Mouse (Mus musculus) kidney, embryonic 15.5 days (tissue): ENCODE results near the gene Rsph10b. TPM values are rescaled to one million over a fixed set of nuclear protein-coding genes. Genes with fewer than 3 reads are reported as not detected.

ENCODE experiments used
- ATAC-seq: fragments of 200-750 bp; cut with Nextera tagmentation; replicated peaks from 2 replicates; pipeline ENCODE4 v1.8.0; 2017; ENCODE audit warnings: moderate TSS enrichment; ENCODE audit not compliant: low FRiP score
- H3K27ac ChIP-seq: fragments of 300-500 bp; sonication (generic); 2 replicates; pipeline ENCODE4 v1.5.1; 2015; ENCODE audit warnings: mild to moderate bottlenecking, inconsistent platforms
- H3K27me3 ChIP-seq: fragments of 300-500 bp; sonication (generic); 2 replicates; pipeline ENCODE4 v1.6.1; 2015; ENCODE audit warnings: inconsistent platforms
- H3K36me3 ChIP-seq: fragments of 300-500 bp; sonication (generic); 2 replicates; pipeline ENCODE4 v1.6.1; 2015; ENCODE audit warnings: inconsistent platforms
- H3K4me1 ChIP-seq: fragments of 300-500 bp; sonication (generic); 2 replicates; pipeline ENCODE4 v1.6.1; 2015; ENCODE audit warnings: inconsistent platforms
- H3K4me2 ChIP-seq: fragments of 300-500 bp; sonication (generic); 2 replicates; pipeline ENCODE4 v1.6.1; 2015; ENCODE audit warnings: moderate library complexity, mild to moderate bottlenecking, inconsistent platforms
- H3K4me3 ChIP-seq: fragments of 300-500 bp; sonication (generic); replicated peaks from 2 replicates; pipeline ENCODE4 v1.5.1; 2015; ENCODE audit warnings: mild to moderate bottlenecking, inconsistent platforms
- H3K9ac ChIP-seq: fragments of 300-500 bp; sonication (generic); 2 replicates; pipeline ENCODE4 v1.6.1; 2015; ENCODE audit warnings: mild to moderate bottlenecking, inconsistent platforms
- H3K9me3 ChIP-seq: fragments of 300-500 bp; sonication (generic); replicated peaks from 2 replicates; pipeline ENCODE4 v1.6.1; 2016; ENCODE audit warnings: inconsistent platforms
- whole genome bisulfite sequencing: fragments of 180-500 bp; shearing (Covaris S2); methylation state at CpG from one replicate; pipeline ENCODE4 v1.1.7; 2015; ENCODE audit warnings: mixed read lengths; 5-methylcytosine and 5-hydroxymethylcytosine counted together
- polyA plus RNA-seq: library from polyadenylated mRNA; unstranded; fragments of >200 nt; fragmentation: Nextera tagmentation; extraction: Ambion mirVana; gene quantifications from 2 replicates; pipeline ENCODE4 v1.2.1, GENCODE M21; 2015

Rsph10b gene
- polyA plus RNA-seq, 1 experiment from 2014 or later, result 0.81 TPM

DNA sequence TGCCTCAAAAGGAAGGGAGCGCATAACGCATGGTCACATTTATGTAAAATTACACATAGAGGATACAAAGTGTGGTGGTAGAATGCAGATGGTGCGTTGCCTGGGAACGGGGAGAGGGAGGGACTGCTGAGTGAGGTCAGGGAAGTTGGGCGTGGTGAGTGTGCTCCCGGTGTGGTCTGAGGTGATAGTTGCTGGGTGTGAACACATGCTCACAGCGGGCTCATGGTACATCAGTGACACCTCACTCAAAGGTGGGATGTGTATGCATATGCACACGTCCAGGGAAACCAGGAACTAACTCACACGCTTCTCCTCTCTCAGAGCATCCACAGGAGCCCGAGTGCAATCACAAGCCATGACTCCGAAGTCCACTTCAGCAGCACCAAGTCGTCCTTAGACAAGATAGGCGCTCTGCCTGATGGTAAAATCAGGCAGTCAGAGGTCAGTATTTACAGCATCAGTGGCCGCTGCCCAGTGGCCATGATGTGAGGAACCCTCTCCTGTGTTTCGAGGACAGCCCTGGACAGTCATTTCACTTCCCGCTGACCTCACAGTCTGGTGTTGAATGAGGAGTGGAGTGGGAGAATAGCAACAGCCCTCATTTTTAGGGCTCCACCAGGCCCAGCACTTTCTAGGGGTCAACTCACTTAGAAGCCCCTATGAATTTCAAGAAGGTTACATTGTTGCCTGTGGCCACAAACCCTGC is 44.0 kb downstream of the Rsph10b start:
- H3K36me3 ChIP-seq, result no peaks in the 10 kb centered on the region
- no peak overlapping the region for H3K4me2 ChIP-seq
- no peak; the same call in 1 of the 2 replicates for ATAC-seq
- no peaks in the 10 kb centered on the region for H3K27me3 ChIP-seq
- H3K9me3 ChIP-seq, result no peaks in the 10 kb centered on the region
- 73% methylated on average over 16 of the region's 16 CpGs for WGBS
- H3K27ac ChIP-seq, result no peak overlapping the region
- no peak overlapping the region for H3K4me3 ChIP-seq
- no peaks in the 10 kb centered on the region for H3K4me1 ChIP-seq
- no peak overlapping the region for H3K9ac ChIP-seq

DNA sequence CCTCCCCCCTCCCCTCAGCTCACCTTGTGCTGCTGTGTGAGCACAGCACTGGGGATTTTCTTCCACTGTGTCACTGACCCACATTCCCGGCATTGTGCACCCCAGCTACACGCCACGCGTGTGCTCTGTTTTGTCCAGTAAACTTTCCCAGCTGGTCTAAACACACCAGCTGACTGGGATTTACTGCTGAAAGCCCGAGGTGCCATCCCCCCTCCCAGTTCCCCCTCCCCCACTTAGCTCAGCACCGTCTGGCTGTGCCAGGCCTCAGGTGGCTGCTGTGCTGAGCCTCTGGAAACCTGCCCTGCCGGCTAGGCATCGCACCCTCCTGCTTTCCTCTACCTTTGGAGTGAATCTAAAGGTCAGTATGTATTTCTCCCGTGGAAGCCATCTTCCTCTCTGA is 48.0 kb downstream of the Rsph10b start:
- H3K27ac ChIP-seq, result no peak overlapping the region
- no peak overlapping the region for H3K4me2 ChIP-seq
- peak; percentile 36; the same call in 1 of the 2 replicates for ATAC-seq
- WGBS, result 25% methylated on average over 9 of the region's 9 CpGs
- no peaks in the 10 kb centered on the region for H3K4me1 ChIP-seq
- no peak overlapping the region for H3K4me3 ChIP-seq
- no peaks in the 10 kb centered on the region for H3K27me3 ChIP-seq
- H3K9ac ChIP-seq, result no peak overlapping the region
- H3K36me3 ChIP-seq, result peaks cover 19% of the 10 kb centered on the region
- H3K9me3 ChIP-seq, result no peaks in the 10 kb centered on the region

DNA sequence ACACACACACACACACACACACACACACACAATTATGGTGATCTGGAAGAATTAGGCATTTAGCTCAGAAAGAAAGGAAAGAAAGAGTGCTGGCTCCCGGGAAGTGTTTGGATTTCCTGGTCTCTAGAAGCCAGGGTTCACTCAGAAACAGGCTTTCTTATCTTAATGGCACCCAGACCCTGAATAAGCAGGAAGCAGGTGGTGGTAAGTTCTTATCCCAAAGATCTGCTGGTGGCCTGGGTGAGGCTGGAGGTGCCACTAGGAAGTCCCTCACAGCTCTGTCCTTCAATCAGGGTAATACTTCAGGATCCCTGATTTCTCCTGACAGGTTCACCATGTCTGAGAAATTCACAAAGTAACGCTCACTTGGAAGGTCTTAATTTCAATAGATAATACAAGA is 49.5 kb downstream of the Rsph10b start:
- H3K36me3 ChIP-seq, result peaks cover 33% of the 10 kb centered on the region
- no peaks in the 10 kb centered on the region for H3K4me1 ChIP-seq
- H3K4me2 ChIP-seq, result no peak overlapping the region
- H3K9ac ChIP-seq, result no peak overlapping the region
- ATAC-seq, result no peak
- 88% methylated on average over 2 of the region's 2 CpGs for WGBS
- H3K27ac ChIP-seq, result no peak overlapping the region
- no peaks in the 10 kb centered on the region for H3K9me3 ChIP-seq
- no peaks in the 10 kb centered on the region for H3K27me3 ChIP-seq
- no peak overlapping the region for H3K4me3 ChIP-seq

DNA sequence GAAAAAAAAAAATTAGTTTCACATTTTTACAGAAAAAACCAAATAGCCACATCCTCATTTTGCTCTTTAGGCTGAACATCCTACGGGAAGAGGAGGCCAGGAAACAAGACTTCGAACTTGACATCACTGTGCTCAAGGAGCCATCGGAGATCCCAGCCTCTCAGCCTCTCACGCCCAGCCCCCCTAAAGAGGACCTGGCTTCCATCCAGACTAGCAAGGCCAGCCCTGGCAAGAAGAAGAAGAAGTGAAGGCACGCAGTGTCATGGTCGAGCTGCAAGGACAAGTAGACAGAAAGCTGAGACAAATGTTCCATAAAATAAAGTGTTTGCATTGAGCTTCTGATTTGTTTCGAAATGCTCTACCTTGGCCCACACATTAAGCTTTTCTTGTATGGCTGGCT is 52.5 kb downstream of the Rsph10b start:
- no peak for ATAC-seq
- Histone ChIP-seq H3K4me1 (no peaks in the 10 kb centered on the region), H3K9ac (no peak overlapping the region), H3K27me3 (no peaks in the 10 kb centered on the region), H3K27ac (no peak overlapping the region), H3K9me3 (no peaks in the 10 kb centered on the region), H3K4me2 (no peak overlapping the region), H3K36me3 (peaks cover 63% of the 10 kb centered on the region), H3K4me3 (no peak overlapping the region)
- 91% methylated on average over 7 of the region's 7 CpGs for WGBS

DNA sequence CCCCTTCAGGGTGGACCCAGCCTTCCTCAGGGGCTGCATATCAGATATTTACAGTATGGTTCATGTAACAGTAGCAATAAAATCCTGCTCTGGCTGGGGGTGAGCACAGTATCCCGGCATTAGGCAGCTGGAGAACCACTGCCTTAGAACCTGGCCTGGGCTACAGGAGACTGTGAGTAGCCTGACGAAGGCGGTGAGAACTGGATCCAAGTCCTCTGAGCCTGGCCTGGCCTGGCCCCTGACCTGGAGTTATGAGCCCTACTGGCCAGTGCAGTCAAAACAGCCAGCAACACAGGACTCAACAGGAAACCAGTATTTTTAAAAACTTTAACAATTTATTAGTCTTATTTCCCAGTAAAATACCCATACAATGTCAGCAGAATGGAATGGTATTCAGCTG is 54.8 kb downstream of the Rsph10b start:
- ATAC-seq, result no peak
- Histone ChIP-seq H3K4me2 (no peak overlapping the region), H3K27me3 (no peaks in the 10 kb centered on the region), H3K4me3 (no peak overlapping the region), H3K27ac (no peak overlapping the region), H3K9me3 (no peaks in the 10 kb centered on the region), H3K9ac (no peak overlapping the region), H3K4me1 (no peaks in the 10 kb centered on the region), H3K36me3 (peaks cover 85% of the 10 kb centered on the region)
- 87% methylated on average over 3 of the region's 3 CpGs for WGBS

DNA sequence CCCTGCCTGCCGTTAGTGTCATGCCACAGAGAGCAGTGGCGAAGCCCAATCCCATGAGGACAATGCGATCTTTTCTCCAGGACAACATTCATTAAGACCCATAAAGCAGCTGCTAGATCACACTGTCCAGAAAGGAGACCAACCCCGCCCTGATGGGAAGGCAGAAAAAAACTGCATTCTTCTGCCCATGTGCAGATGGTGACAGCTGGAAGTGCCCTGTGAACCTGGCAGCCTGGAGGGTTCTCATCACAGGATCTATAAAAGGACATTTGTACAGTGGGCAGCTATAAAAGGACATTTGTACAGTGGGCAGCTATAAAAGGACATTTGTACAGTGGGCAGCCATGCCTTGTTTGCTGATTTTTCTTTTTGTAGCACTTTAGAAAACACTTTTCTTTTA is 56.2 kb downstream of the Rsph10b start:
- no peak overlapping the region for H3K9ac ChIP-seq
- no peak overlapping the region for H3K4me3 ChIP-seq
- H3K9me3 ChIP-seq, result no peaks in the 10 kb centered on the region
- no peaks in the 10 kb centered on the region for H3K4me1 ChIP-seq
- WGBS, result 91% methylated on average over 4 of the region's 4 CpGs
- H3K27ac ChIP-seq, result no peak overlapping the region
- no peaks in the 10 kb centered on the region for H3K27me3 ChIP-seq
- H3K36me3 ChIP-seq, result peaks cover 96% of the 10 kb centered on the region
- ATAC-seq, result no peak
- no peak overlapping the region for H3K4me2 ChIP-seq

DNA sequence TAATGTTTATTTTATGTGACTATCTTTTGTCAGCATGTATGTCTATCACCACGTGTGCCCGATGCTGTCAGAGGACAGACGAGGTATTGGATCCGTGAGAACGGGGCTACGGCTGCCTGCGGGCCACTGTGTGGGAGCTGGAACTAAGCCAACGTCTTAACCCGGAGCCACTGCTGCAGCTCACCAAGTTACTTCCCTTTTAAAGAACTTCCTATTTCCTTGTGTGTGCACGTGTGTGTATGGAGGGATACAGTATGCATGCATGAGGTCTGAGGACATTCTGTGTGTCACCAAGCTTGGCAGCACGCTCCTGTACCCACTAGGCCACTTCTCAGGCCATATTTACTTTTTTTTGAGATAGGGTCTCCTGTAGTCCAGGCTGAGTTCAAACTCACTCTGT is 57.3 kb downstream of the Rsph10b start:
- no peak overlapping the region for H3K9ac ChIP-seq
- no peak overlapping the region for H3K4me3 ChIP-seq
- no peaks in the 10 kb centered on the region for H3K27me3 ChIP-seq
- no peaks in the 10 kb centered on the region for H3K4me1 ChIP-seq
- H3K4me2 ChIP-seq, result no peak overlapping the region
- no peak overlapping the region for H3K27ac ChIP-seq
- 85% methylated on average over 11 of the region's 11 CpGs for WGBS
- H3K9me3 ChIP-seq, result no peaks in the 10 kb centered on the region
- peaks cover 98% of the 10 kb centered on the region for H3K36me3 ChIP-seq
- ATAC-seq, result no peak

DNA sequence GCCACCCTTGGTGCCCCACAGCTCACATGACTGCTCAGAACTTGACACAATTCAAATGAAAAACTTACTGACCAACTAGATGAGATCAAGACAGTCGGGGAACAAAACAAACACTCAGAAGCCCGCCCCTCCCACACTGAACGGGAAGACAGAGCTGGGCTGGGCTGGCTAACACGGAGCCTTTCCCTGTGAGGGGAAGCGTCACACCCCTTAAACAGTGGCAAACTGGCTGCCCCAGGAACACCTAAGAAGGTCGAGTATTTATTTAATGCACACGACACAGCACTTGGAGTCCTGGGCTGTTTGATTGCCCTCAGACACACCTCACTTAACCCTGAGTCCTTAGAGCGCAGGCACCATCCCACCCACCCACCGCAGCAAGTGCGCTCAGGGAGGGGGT is 59.8 kb downstream of the Rsph10b start:
- ATAC-seq, result no peak
- Histone ChIP-seq H3K4me3 (no peak overlapping the region), H3K9ac (no peak overlapping the region), H3K27me3 (no peaks in the 10 kb centered on the region), H3K4me1 (no peaks in the 10 kb centered on the region), H3K36me3 (peaks cover 99% of the 10 kb centered on the region), H3K27ac (no peak overlapping the region), H3K4me2 (no peak overlapping the region), H3K9me3 (no peaks in the 10 kb centered on the region)
- WGBS, result 75% methylated on average over 10 of the region's 10 CpGs

DNA sequence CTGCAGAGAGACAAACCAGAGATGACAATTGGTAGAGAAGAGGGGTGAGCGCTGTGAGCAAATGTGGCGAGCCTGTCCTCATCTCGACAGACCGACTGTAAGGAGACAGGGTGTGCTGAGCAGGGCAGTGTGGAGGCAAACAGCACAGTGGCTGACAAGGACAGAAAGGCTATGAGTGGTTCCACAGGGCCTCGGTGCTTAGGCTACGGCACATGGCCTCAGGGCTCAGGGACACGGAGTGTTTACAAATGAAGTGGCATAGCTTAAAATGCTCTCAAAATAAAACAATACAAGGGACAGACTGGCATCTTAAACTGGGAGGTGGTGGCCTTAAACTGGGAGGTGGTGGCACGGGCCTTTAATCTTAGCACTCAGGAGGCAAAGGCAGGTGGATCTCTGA is 60.4 kb downstream of the Rsph10b start:
- 89% methylated on average over 8 of the region's 8 CpGs for WGBS
- H3K9me3 ChIP-seq, result no peaks in the 10 kb centered on the region
- peaks cover 99% of the 10 kb centered on the region for H3K36me3 ChIP-seq
- no peak overlapping the region for H3K4me2 ChIP-seq
- no peak overlapping the region for H3K9ac ChIP-seq
- no peaks in the 10 kb centered on the region for H3K4me1 ChIP-seq
- H3K27me3 ChIP-seq, result no peaks in the 10 kb centered on the region
- ATAC-seq, result no peak
- no peak overlapping the region for H3K27ac ChIP-seq
- H3K4me3 ChIP-seq, result no peak overlapping the region

DNA sequence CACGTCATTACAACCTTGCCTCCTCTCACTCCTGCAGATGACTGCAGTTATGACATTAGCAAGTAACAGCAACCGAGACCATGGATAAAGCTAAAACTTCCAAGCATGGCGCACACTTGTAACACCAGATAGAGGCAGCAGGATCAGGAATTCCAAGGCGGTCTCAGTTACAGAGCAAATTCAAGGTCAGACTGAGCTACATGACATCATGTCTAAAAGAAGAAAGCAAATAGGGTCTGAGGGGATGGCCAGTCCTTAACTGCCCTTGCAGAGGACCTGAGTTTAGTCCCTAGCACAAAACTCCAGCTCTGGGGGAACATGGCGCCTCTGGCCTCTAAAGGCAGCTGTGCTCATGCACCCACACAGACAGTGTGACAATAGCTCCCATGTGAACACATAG is 61.0 kb downstream of the Rsph10b start:
- no peak for ATAC-seq
- Histone ChIP-seq H3K4me1 (no peaks in the 10 kb centered on the region), H3K4me3 (no peak overlapping the region), H3K27me3 (no peaks in the 10 kb centered on the region), H3K27ac (no peak overlapping the region), H3K9ac (no peak overlapping the region), H3K4me2 (no peak overlapping the region), H3K9me3 (no peaks in the 10 kb centered on the region), H3K36me3 (peaks cover 99% of the 10 kb centered on the region)
- 94% methylated on average over 5 of the region's 5 CpGs for WGBS

DNA sequence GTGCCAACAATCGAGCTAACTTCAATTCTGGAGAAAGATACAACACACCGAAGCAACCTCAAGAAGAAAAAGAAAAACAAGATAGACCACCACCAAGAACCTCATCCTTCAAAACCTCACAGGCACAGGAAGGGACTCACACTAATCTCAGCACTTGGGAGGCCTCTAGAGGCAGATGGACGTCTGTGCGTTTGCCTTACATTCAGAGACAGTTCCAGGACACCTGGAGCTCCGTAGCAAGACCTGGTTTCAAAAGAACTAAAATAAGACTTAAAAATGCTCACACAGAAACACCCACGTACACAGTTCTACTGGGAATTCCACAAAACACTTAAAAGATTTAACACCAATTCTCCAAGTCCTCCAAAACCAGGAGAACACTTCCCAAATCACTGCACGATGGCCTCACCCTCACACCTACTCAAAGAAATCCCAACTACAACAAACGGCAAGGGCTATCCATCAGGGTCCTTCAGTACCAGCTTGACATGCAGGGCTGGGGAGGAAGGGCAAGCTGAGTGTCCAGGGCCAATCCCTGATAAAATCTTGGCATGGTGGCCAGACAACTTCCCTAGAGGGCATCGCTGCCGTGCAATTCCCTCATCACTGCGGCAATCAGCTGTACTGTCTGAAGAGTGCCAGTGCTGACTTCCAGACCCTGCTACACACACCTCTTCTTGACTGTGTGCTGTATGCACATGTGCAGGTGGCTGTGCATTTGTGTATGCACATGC is 62.0 kb downstream of the Rsph10b start:
- no peaks in the 10 kb centered on the region for H3K27me3 ChIP-seq
- no peaks in the 10 kb centered on the region for H3K4me1 ChIP-seq
- peaks cover 99% of the 10 kb centered on the region for H3K36me3 ChIP-seq
- WGBS, result 66% methylated on average over 11 of the region's 11 CpGs
- no peak overlapping the region for H3K9ac ChIP-seq
- H3K4me3 ChIP-seq, result no peak overlapping the region
- H3K9me3 ChIP-seq, result no peaks in the 10 kb centered on the region
- no peak overlapping the region for H3K27ac ChIP-seq
- H3K4me2 ChIP-seq, result no peak overlapping the region
- ATAC-seq, result no peak

DNA sequence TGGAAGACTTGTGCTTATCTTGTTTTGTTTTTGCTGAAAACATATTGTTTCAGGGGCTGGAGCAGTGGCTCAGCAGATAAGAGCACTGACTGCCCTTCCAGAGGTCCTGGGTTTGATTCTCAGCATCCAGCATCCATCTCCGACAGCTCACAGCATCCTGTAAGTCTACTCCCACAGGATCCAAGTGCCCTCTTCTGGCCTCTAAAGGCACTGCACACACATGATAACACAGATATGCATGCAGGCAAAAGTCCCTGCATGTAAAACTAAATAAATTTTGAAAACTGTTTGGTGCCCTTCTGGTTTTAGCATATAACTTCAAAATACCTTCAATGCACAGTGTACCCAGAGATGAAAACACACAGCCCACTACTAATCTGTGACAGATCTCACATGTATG is 66.6 kb downstream of the Rsph10b start:
- H3K4me1 ChIP-seq, result no peaks in the 10 kb centered on the region
- no peaks in the 10 kb centered on the region for H3K27me3 ChIP-seq
- H3K4me3 ChIP-seq, result no peak overlapping the region
- peaks cover 99% of the 10 kb centered on the region for H3K36me3 ChIP-seq
- no peaks in the 10 kb centered on the region for H3K9me3 ChIP-seq
- H3K4me2 ChIP-seq, result no peak overlapping the region
- no peak overlapping the region for H3K27ac ChIP-seq
- 90% methylated on average over 1 of the region's 1 CpGs for whole genome bisulfite sequencing
- no peak for ATAC-seq
- no peak overlapping the region for H3K9ac ChIP-seq
